Mouse (Mus musculus) bone marrow, adult 2 months (tissue): ENCODE results near the gene Col12a1.

Experiments
- CTCF ChIP-seq: fragments of 200-500 bp; IDR thresholded peaks from 2 replicates; pipeline ENCODE4 v1.5.1; 2011; ENCODE audit warnings: low read length, control low read depth; ENCODE audit not compliant: control insufficient read depth, insufficient read depth
- POLR2A ChIP-seq: fragments of 200-500 bp; IDR thresholded peaks from 2 replicates; pipeline ENCODE4 v1.6.1; 2011; ENCODE audit warnings: low read depth, mild to moderate bottlenecking, control low read depth, low read length, borderline replicate concordance; ENCODE audit not compliant: control insufficient read depth

DNA sequence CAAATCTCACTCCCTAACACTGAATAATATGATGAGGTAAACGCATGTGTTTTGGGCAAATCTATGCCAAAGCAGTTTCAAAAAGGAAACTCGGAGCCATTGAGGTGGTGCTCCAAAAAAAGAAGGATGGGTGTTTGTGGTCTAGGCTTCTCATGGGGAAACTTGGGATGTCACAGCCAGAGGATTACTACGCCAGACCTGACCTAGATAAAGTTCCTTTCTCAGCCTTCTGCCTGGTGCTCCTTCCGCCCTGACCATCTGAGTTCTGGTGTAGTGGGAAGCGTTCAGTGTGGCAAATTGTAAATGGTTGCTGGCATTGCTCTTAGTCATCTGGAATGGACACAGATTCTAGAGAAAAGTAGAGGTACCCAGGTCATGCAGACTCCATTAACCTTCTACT, 151.8 kb downstream of the Col12a1 start:
- TF ChIP-seq CTCF: no peak
- no peak for TF ChIP-seq POLR2A
